Mouse (Mus musculus): Measurements from ENCODE around the gene Syt15.

The Syt15 gene

DNA sequence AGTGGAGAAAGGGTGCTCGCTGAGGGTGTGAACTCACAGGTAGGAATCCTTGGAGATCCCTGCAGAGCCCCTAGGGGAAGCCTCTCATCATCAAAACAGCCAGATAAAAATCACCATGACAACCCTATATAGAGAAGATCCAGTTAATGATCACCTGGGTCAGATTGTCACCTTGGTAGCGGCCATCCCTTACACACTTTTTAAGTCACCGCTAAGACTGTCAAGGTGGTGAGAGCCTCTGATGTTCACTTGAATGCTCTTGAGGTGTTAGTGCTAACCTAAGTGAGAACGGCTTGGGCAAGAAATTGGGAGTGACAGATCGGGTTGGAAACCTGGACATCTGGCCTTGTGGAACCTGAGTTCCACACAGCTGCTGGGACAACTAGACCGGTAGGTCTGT, at the start of gene Syt15:
Gene Syt15 (plus strand): TSS at position 301 of the 400 bp plus-strand sequence.
- DNase-seq, result no peak

DNA sequence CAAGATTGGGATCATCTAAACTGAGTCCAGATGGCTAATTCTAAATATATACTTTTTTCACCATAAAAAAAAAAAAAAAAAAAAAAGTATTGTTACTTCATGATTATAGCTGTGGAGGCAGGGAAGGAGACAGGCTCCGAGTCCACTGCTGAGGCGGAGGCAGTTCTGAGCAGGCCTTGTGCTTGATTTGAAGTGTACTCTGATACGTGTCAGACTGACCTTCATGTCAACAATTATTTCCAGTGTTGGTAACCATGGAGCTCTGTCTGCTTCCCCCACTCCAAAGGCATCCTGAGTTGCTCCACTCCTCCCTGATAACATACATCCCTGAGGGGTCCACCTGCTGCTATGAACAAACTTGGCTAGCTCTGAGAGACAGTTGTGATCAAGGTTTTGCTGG, 48.3 kb upstream of the Syt15 start:
- no peak for DNase-seq

- DNase-seq, result no peak
Observed at GRCm38 (mm10) chr14:34179351-34179750, 40.0 kb upstream of the Syt15 start.

DNA sequence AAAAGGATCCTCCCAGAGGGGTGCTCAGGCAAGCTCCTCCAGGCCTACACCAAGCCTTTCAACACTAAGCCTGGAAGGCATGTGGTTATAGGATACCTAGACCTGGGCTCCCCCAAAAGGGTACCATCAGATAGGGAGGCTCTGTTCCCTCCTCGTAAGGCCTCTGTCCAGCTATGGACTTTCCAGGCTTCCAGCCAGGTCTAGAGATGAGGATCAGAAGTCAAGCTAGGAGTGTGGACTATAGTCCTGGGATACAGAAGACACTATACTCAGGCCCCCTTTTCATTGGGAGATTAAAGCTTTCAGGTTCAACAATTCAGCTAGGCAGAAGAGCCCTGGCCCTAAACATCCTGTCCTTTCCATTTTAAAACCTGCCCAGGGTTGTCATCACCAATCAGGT, 36.3 kb upstream of the Syt15 start:
- DNase-seq, result no peak

- DNase-seq, result peak; percentile 73 to 82
Observed at GRCm38 (mm10) chr14:34188629-34189028, 30.8 kb upstream of the Syt15 start.

GRCm38 (mm10) chr14:34190361-34190760, 29.0 kb upstream of the Syt15 start:
- DNase-seq, result no peak

DNA sequence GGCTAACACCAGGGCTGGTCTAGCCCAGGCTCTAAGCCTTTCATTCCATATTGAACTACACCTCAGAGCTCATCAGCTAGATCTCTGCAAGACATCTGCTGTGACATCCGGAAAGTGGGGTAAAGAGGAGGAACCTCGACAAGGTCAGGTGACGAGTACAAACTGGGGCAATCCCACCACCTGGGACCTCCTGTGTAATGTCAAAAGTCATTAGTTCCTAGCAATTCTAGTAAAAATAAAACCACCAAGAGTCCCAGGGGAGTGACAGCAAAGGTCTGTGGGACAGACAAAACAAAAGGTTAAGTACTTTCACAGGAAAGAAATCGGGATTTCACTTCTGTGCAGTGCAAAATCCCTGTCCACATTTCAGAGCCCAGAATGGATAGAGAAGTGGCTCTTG, 25.5 kb upstream of the Syt15 start:
- DNase-seq, result no peak

GRCm38 (mm10) chr14:34195466-34195865, 23.9 kb upstream of the Syt15 start:
- DNase-seq, result no peak

GRCm38 (mm10) chr14:34196706-34197105, 22.7 kb upstream of the Syt15 start:
- DNase-seq, result no peak

DNA sequence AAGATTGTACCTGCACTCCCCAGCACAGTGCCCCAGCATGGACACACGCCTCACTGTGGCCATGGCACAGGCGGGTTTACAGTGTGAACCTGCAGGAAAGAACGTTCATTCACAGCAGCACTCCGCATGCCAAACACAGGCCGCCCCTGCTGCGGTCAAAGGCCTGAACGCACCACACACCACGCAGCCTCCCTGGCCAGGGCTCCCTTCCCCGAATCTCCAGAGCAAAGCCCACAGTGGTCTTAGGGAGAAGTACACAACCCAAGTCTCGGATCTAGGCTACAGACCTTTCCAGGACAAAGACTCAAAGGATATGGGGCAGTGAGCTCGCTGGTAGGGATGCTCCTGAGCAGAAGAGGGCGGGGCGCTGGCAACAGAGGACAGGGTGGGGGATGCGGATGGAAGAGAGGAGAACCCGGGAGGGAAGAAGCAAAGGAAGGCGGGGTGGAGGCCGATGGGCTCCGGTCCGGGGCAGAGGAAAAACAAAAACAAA, 18.6 kb upstream of the Syt15 start:
- peak; percentile 16 to 17 for DNase-seq

DNA sequence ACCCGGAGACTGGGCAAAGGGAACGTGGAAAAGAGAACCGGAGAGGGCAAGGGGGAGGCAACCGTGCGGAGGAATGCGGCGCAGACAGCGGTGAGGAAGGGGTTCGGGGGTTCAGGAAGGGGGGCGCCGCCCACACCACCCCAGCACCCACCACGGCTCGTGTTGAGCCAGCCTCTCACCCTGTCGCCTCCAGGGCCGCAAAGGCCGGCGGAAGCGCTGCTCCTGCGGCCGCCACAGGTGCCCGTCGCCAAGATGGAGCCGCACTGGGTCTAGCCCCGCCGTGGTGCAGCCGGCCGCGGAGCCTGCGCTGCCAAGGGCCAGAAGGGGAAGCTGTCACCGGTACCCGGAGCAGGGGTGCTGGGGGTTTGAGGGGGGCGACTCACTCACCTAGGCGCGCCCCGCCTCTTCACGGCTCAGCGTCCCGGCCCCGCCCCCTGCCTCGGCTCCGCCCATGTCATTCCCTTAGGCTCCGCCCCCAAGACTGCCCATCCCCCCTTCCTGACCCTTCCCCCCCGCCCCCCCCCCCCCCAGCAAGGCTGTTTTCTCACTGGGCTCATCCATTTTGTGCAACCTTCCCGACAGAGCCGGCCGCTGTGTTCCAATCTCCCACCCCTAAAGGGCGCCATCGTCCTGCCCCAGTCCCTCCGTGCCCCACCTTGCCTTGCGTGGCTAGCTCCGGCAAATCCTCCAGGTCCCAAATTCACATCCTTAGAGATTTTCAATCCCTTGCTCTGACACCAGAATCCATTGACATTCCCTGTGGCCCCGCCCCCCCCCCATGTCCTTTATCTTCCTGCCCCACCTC, 18.0 kb upstream of the Syt15 start, which contains the start of gene Gprin2:
Gene Gprin2 (minus strand): TSS at position 423 of the 805 bp plus-strand sequence.
- peak in 1 of 2 experiments; percentile 13 for DNase-seq

GRCm38 (mm10) chr14:34207996-34208395, 11.4 kb upstream of the Syt15 start:
- no peak for DNase-seq

GRCm38 (mm10) chr14:34208651-34209050, 10.7 kb upstream of the Syt15 start:
- DNase-seq, result peak in 1 of 2 experiments; percentile 28

DNA sequence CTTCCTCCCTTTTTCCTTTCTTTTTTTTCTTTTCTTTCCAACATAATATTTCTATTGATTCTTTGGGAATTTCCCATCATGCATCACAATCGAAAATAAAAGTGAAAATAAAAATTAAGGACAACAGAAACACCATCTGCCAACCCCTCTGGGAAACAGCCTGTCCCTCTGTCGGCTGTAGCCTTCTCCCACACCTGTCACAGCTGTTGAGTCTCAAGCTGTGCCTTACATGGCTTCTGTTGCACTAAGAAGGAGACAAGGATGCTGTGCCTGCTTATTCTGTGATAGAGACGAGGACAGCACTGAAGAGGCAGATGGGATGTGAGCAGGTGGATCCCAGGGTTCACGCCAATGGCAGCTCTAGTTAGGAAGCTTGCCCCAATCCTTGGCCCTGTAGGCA, 10.3 kb upstream of the Syt15 start:
- no peak for DNase-seq

DNA sequence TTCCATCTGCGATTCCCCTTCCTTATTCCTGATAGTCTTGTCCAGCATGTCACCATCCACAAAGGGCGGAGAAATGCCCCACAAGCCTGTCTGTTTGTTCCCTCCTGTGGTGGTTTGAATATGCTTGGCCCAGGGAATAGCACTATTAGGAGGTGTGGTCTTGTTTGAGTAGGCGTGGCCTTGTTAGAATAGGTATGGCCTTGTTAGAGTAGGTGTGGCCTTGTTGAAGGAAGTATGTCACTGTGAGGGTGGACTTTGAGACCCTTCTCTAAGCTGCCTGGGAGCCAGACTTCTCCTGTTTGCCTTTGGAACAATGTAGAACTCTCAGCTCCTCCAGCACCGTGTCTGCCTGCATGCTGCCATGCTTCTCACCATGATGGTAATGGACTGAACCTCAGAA, 9.5 kb upstream of the Syt15 start:
- no peak for DNase-seq

DNA sequence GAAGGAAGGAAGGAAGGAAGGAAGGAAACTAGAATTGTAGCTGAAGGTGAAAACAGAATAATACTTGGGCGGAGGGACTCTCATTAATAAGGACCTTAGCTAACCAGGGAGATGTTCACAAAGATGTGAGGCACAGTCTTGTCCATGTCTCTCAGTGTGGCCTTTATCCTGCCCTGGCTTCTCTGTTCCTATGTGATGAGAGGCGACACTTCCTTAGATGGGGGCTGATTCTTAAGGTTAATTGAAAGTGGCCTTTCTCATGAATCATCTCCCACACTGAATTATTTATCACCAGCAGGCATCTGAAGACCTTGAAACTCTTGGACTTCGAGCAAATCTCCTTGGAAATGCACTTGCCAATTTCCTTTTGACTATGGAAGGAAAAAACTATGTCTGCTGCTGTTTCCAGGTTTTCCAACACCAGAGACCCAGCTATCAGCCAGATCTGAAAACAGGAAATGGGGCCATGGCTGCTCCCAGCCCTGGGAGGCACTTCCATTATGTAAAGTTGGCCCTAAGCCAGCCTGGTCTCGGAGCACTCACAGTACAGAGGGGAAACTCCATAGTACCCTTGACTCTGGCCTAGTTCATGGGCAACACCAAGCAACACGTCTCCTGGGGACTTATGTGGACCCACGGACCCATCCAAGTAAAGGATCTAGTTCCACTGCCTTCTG, 3.8 kb upstream of the Syt15 start:
- peak; percentile 46 to 63 for DNase-seq

- no peak for DNase-seq
Observed at GRCm38 (mm10) chr14:34219786-34220198, 397 bp downstream of the Syt15 start.

- DNase-seq, result no peak
Observed at GRCm38 (mm10) chr14:34220426-34220825, 1.0 kb downstream of the Syt15 start.

- DNase-seq, result no peak
Observed at GRCm38 (mm10) chr14:34221416-34222077, 2.2 kb downstream of the Syt15 start.

- DNase-seq, result peak; percentile 80 to 84
Observed at GRCm38 (mm10) chr14:34223362-34223898, 4.0 kb downstream of the Syt15 start.

- no peak for DNase-seq
Observed at GRCm38 (mm10) chr14:34225986-34226385, 6.6 kb downstream of the Syt15 start.

DNA sequence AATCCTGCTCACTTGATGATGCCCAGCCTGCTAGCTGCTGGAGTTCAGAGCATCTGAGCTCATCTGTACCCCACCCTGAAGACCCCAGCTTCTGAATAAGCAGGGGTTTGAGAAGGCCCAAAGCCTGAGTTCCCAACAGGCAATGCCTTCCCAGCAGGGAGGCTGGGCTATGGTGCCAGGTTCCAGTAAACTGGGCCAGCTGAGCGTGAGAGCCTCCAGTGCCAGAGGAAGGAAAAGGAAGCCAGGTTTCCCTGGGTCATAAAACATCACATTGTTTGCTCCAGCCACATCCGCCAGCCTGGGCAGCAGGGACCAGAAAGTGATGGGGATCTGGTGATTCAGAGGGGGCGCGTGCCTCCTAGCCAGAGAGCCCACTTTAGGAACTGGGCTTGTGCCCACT, 7.2 kb downstream of the Syt15 start:
- no peak for DNase-seq

DNA sequence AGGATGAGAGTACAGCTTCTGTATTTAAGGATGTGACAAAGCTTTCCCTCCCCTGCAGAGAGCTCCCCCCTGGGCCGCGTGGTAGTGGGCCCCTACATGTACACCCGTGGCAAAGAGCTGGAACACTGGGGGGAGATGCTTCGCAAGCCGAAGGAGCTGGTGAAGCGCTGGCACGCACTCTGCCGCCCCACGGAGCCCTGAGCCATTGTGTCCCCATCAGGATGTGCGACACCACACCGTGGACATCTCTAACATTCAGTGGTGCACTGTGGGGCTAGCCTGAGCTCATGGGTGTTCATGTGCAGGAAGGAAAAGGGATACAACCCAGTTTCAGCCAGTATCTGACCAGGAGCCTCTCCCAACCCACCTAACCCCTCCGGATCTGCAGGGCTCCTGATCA, 8.6 kb downstream of the Syt15 start:
- DNase-seq, result no peak
